Mouse (Mus musculus) spleen, adult 12 weeks (tissue): ENCODE measurements around the gene Pcp2.

Source experiments
- DNase-seq: peaks from one replicate; pipeline ENCODE4 v3.0.0; 2022; ENCODE audit warnings: low spot score

Gene Pcp2

DNA sequence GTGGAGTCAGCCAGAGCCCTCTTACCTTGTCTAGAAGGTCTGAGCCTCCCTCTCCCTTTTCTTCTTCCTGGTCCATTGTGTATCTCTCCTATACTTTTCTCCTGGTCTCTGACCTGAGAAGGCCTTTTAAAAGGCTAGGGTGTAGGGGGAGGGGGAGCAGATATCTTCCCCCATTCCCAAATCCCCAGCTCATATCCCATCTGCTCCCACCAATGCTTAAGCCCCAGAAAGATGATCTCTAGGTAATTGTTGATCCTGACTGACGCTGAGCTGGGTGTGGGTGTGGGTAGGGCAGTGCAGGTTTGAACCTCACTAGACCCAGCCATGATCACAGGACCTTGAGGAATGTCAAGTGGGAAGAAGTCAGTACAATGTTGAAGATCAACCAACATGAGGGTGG is at the start of gene Pcp2:
Gene Pcp2, minus strand, starts transcription at position 101 of the 400 bp plus-strand sequence.
- DNase-seq, result no peak

DNA sequence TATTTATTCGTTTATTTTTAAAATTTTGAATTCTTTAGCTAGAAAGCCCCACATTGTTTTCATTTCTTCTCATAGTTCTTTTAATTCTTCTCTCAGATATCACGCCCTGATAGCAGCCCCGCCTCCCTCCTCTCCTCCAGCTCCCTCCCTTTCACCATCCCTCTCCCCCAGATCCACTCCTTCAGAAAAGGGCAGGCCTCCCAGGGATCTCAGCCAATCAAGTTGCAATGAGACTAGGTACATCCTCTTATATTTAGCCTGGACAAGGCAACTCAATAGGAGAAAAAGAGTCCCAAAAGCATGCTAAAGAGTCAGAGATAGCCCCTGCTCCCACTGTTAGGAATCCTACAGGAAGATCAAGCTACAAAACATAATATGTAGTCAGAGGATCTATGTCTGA is 49.3 kb upstream of the Pcp2 start:
- no peak for DNase-seq

- DNase-seq, result peak; percentile 64
These were observed 46.7 kb upstream of the Pcp2 start, which contains the start of gene Fcor for GRCm38 (mm10) chr8:3671980-3672491. TSS of gene Fcor (minus strand) at chr8:3672362.

DNA sequence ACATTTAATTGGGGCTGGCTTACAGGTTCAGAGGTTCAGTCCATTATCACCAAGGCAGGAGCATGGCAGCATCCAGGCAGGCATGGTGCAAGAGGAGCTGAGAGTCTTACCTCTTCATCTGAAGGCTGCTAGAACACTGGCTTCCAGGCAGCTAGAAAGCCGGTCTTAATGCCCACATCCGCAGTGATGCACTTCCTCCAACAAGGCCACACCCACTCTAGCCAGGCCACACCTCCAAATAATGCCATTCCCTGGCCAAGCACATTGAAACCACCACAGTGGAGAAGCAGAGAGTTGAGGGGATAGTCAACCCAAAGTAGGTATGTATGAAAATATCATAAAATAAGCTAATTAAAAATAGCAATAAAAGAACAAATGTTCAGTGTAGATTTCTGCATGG is 45.0 kb upstream of the Pcp2 start:
- no peak for DNase-seq

GRCm38 (mm10) chr8:3665507-3665906 is 40.2 kb upstream of the Pcp2 start, which contains the start of gene Mcemp1:
TSS of gene Mcemp1 (plus strand) at chr8:3665754.
- DNase-seq, result no peak

DNA sequence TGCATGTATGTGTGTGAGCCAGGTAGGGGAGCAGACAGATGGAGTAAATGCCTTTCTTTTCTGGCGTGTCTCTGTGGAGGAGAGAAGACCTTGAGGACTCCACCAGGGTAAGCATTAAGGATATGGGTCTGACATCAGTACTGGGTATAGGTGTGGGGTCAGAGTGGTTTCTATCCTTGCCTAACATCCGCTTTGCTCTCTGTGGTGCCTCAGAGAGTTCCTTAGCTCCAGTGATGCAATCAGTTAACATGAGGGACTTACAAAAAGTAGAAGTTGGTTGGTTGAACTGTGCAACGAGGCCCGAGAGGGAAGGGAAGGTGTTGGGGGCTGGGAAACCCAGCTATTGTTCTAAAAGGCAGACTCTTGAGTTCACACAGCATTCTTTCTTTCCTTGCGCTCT is 39.1 kb upstream of the Pcp2 start:
- no peak for DNase-seq

DNA sequence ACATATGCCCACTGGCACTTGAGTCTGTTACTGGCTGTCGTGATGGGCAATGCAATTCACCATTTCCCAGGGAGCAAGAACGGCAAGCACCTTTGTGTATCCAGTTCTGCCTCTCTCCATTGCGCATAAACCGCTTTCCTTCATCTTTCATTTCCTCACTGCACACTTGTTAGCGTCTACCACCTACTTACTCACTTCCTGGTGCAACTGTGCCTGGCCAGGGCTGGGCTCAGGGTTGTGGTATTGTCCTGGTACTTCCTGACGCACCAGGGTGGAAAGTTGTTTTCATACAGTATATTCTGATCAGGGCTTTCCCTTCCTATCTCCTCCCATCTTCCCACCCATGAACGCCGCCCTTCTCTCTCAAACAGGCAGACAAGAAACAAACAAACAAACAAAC is 35.5 kb upstream of the Pcp2 start:
- no peak for DNase-seq

- DNase-seq, result no peak
These were observed 31.5 kb upstream of the Pcp2 start for GRCm38 (mm10) chr8:3656725-3657381.

- no peak for DNase-seq
These were observed 30.2 kb upstream of the Pcp2 start, which contains the start of gene Retn for GRCm38 (mm10) chr8:3655526-3655925. TSS of gene Retn (plus strand) at chr8:3655770.

GRCm38 (mm10) chr8:3654726-3655508 is 29.6 kb upstream of the Pcp2 start:
- no peak for DNase-seq

DNA sequence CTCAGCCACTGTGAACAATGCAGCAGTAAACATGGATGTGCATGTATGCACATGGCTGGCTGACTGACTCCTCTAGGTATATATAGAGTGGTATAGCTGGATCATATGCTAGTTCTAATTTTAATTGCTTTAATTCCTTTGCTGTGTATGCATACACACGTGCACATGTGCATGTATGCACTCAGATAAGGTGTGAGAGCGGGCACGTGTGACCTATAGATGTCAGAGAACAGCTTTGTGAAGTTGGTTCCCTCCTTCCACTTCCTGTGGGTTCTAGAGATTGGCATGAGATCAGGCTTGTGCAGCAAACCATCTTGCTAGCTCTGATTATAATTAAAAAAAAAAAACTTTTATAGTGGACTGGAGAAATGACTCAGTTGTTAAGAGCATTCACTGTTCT is 27.5 kb upstream of the Pcp2 start:
- no peak for DNase-seq

GRCm38 (mm10) chr8:3648990-3649389 is 23.6 kb upstream of the Pcp2 start:
- DNase-seq, result no peak

GRCm38 (mm10) chr8:3648268-3648667 is 22.9 kb upstream of the Pcp2 start:
- no peak for DNase-seq

DNA sequence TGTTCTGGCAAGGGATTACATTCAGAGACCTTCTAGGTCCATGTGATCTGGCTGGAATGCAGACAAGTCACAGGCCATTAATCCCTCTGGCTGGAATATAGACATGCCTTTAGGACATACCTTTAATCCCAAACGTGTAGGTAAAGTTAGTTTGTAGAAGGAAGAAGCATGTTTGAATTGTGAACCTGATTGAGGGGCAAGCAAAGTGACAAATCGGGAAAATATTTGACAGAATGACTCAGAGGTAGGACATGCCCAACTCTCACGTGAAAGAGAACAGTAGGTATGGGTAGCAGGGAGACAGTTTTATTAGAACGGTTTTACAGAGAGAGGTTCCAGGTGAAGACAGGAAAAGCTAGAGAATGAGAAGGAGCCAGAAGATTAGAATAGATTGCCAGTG is 22.2 kb upstream of the Pcp2 start:
- no peak for DNase-seq

- DNase-seq, result no peak
These were observed 21.6 kb upstream of the Pcp2 start for GRCm38 (mm10) chr8:3646824-3647531.

DNA sequence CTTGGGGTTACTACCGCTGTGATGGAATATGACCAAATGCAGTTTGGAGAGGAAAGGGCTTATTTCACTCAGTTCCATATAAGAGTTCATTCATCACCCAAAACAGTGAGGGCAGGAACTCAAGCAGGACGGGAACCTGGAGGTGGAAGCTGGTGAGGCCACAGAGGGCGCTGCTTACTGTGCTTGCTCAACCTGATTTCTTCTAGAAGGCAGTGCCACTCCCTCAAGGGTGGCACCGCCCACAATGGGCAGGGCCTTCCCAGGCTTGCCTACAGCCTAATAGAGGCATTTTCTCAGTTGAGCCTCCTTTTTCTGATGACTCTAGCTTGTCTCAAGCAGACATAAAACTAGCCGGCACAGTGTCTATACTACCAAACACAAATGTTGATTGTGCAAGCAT is 20.5 kb upstream of the Pcp2 start:
- peak; percentile 54 for DNase-seq

DNA sequence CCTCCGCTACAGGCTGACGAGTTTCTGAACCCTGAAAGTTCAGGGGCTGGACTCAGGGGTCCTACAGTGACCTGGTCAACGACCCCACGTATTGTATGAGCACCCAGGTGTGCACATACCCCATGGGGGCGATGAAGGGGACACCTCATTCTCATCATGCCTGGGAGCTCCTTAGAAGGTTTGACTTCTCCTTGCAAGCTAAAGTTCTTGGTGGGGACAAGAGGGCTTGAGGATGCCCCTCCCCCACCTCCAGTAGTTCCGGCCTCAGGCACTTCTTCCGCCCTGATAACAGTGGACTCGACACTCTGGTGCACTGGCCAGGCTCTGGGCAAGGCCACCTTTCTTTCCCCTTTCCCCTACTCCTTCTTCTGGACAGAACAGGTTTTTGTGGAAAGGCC is 6.1 kb upstream of the Pcp2 start:
- peak; percentile 14 for DNase-seq

GRCm38 (mm10) chr8:3630647-3631477 is 5.5 kb upstream of the Pcp2 start, which contains the start of gene Stxbp2:
TSS of gene Stxbp2 (plus strand) at chr8:3630955.
- DNase-seq, result peak; percentile 80

DNA sequence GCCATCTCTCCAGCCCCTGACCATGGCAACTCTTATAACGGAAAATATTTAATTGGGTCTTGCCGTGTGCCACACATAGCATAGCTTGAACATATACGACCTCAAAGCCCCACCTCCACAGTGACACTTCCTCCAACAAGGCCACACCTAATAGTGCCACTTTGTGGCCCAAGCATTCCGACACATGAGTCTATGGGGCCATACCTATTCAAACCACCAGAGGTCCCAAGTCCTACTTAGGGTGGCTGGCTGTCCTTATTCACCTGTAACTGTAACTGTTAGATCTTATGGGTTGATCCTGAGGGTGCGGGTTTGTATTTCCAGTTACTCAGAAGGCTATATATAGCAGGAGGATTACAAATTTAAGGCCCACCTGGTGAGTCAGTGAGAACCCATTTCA is 2.7 kb upstream of the Pcp2 start:
- no peak for DNase-seq

DNA sequence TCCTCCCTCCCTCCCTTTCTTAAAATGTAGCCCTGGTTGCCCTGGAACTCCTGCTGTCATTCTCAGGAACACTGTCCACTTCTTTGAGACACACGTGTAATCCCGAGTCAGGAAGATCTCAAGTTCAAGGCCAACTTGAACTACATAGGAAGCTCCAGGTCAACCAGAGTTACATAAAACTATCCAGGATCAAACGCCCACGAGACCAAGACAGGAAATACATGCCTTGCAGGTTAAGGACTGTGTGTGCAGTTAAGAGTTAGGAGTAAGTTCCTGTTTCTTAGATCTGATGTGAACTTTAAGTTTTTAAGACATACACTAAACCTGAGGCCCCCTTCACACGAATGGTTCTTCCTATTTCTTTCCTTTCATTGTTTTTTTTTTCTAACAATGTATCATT is 1.6 kb upstream of the Pcp2 start:
- no peak for DNase-seq

GRCm38 (mm10) chr8:3622119-3622518 is 3.2 kb downstream of the Pcp2 start:
- no peak for DNase-seq
